Comparison of ENCODE assay signal across 15 mouse cellular contexts in genomic region chr7:144932389-144932937, GRCm38 (mm10). TPM values are rescaled to one million over a fixed set of nuclear protein-coding genes. Genes with fewer than 3 reads are reported as not detected.
DNase-seq lines count a peak whose midpoint lies in the region; ATAC-seq and TF ChIP-seq lines count a peak whose summit lies in the region.
"Had no signal": no experiment of that assay in that cellular context is flagged by ENCODE, and none has a peak within 500 bp of the region (broad histone marks: within the 10 kb centered on the region; RNA-seq: fewer than 3 reads in every experiment).

No protein-coding gene starts in this region.

- no peaks in the 10 kb centered on the region for H3K9me3 ChIP-seq in liver, postnatal 0 days (ENCODE audit: low read length)
- no peaks in the 10 kb centered on the region for H3K9me3 ChIP-seq in embryonic facial prominence, embryonic 10.5 days
- H3K9me3 ChIP-seq: embryonic facial prominence, embryonic 13.5 days; forebrain, embryonic 13.5 days; limb, embryonic 15.5 days had no signal

- TF ChIP-seq POLR2A in testis, adult 2 months (IDR thresholded peaks at IDR 0.05; ENCODE audit: control insufficient read depth, low read depth, low read length): no peak

- peak; percentile 54 to 76 for DNase-seq in cerebellum, postnatal 14 days
- DNase-seq in cerebellum, adult 8-10 months: no peak
- no peak for DNase-seq in liver, postnatal 0 days
- DNase-seq in liver: no peak
- DNase-seq in embryonic facial prominence, embryonic 10.5 days (ENCODE audit: low spot score): no peak
- no peak for DNase-seq in gastrocnemius, postnatal 14 days

- peak overlapping the region; percentile 49 for H3K27ac ChIP-seq in liver, postnatal 0 days (ENCODE audit: low read depth)
- peak overlapping the region; percentile 66 for H3K27ac ChIP-seq in embryonic facial prominence, embryonic 10.5 days (replicated peaks)
- peak overlapping the region; percentile 27; the same call in 1 of the 2 replicates for H3K27ac ChIP-seq in testis, adult 2 months (ENCODE audit: control insufficient read depth, insufficient read depth, low read depth, low read length)
- H3K27ac ChIP-seq: embryonic facial prominence, embryonic 13.5 days; forebrain, embryonic 13.5 days; limb, embryonic 15.5 days had no signal

- H3K27me3 ChIP-seq in liver, postnatal 0 days (ENCODE audit: insufficient read depth, low read length): no peaks in the 10 kb centered on the region
- no peaks in the 10 kb centered on the region for H3K27me3 ChIP-seq in embryonic facial prominence, embryonic 10.5 days (replicated peaks; ENCODE audit: low read depth, poor library complexity, severe bottlenecking)
- H3K27me3 ChIP-seq in testis, adult 2 months (ENCODE audit: control insufficient read depth, insufficient read depth, low read length): no peaks in the 10 kb centered on the region
- H3K27me3 ChIP-seq: embryonic facial prominence, embryonic 13.5 days; forebrain, embryonic 13.5 days; limb, embryonic 15.5 days had no signal

- no peak for ATAC-seq in liver, postnatal 0 days
- ATAC-seq: forebrain, embryonic 13.5 days had no signal

- WGBS in liver, postnatal 0 days (ENCODE audit: insufficient replicate concordance): 42% methylated on average over 18 of the region's 18 CpGs
- 73% methylated on average over 18 of the region's 18 CpGs for WGBS in embryonic facial prominence, embryonic 10.5 days

- H3K4me1 ChIP-seq in liver, postnatal 0 days (ENCODE audit: insufficient read depth): peaks cover 12% of the 10 kb centered on the region
- peaks cover 43% of the 10 kb centered on the region for H3K4me1 ChIP-seq in embryonic facial prominence, embryonic 10.5 days
- peaks cover 4% of the 10 kb centered on the region for H3K4me1 ChIP-seq in testis, adult 2 months (ENCODE audit: control insufficient read depth, insufficient read depth, low read length)

- no peak for TF ChIP-seq CTCF in liver, postnatal 0 days (IDR thresholded peaks at IDR 0.05; ENCODE audit: low read depth)
- TF ChIP-seq CTCF in testis, adult 2 months (IDR thresholded peaks at IDR 0.05; ENCODE audit: control insufficient read depth, insufficient read depth, insufficient replicate concordance, low read depth, low read length): no peak

- intact Hi-C loops in gastrocnemius, postnatal 14 days (cut with DNase I; ENCODE audit: low total_unique reads): no loop called here

- TF ChIP-seq EP300 in liver, postnatal 0 days (IDR thresholded peaks at IDR 0.05; ENCODE audit: low read depth): no peak

- peak overlapping the region; percentile 18; the same call in 1 of the 2 replicates for H3K4me2 ChIP-seq in liver, postnatal 0 days (ENCODE audit: low read depth, low read length)
- H3K4me2 ChIP-seq: embryonic facial prominence, embryonic 13.5 days; forebrain, embryonic 13.5 days; limb, embryonic 15.5 days had no signal

- no peak overlapping the region for H3K4me3 ChIP-seq in liver, postnatal 0 days (ENCODE audit: low read depth, low read length)
- no peak overlapping the region for H3K4me3 ChIP-seq in embryonic facial prominence, embryonic 10.5 days
- H3K4me3 ChIP-seq in testis, adult 2 months (ENCODE audit: control insufficient read depth, low read depth, low read length): no peak overlapping the region
- H3K4me3 ChIP-seq: embryonic facial prominence, embryonic 13.5 days; forebrain, embryonic 13.5 days; limb, embryonic 15.5 days had no signal

- H3K36me3 ChIP-seq in liver, postnatal 0 days (replicated peaks; ENCODE audit: insufficient read depth, low read length): no peaks in the 10 kb centered on the region
- peaks cover 92% of the 10 kb centered on the region for H3K36me3 ChIP-seq in embryonic facial prominence, embryonic 10.5 days (replicated peaks)
- no peaks in the 10 kb centered on the region for H3K36me3 ChIP-seq in testis, adult 2 months (ENCODE audit: control insufficient read depth, insufficient read depth, low read length)

- H3K9ac ChIP-seq in liver, postnatal 0 days (replicated peaks): no peak overlapping the region
- H3K9ac ChIP-seq: embryonic facial prominence, embryonic 13.5 days; forebrain, embryonic 13.5 days; limb, embryonic 15.5 days had no signal

RNA-seq across cellular contexts. Expression of gene Ccnd1, which starts 7.3 kb away (rescaled TPM):
- 10.1 TPM in 2 replicates for polyA plus RNA-seq in liver, postnatal 0 days (2015; fragmentation: Nextera tagmentation; extraction: Ambion mirVana)
- polyA plus RNA-seq in embryonic facial prominence, embryonic 10.5 days (2016; fragmentation: Nextera tagmentation; extraction: Ambion mirVana): 191 and 194 TPM in 2 replicates
- polyA plus RNA-seq in testis, adult 2 months (2012; rRNA removed): 4.2 and 6.8 TPM in 2 replicates
- total RNA-seq in gastrocnemius, postnatal 14 days (2021): 10 to 100 TPM; 12.5 to 31.5 TPM

RNA-seq across cellular contexts. Expression of gene LTO1, which starts 17.6 kb away (rescaled TPM):
- 6.3 and 7.0 TPM in 2 replicates for polyA plus RNA-seq in liver, postnatal 0 days (2015; fragmentation: Nextera tagmentation; extraction: Ambion mirVana)
- polyA plus RNA-seq in embryonic facial prominence, embryonic 10.5 days (2016; fragmentation: Nextera tagmentation; extraction: Ambion mirVana): 25.4 and 26.0 TPM in 2 replicates
- 26.2 and 32.7 TPM in 2 replicates for polyA plus RNA-seq in testis, adult 2 months (2012; rRNA removed)
- total RNA-seq in gastrocnemius, postnatal 14 days (2021): 1 to 10 TPM; 7.6 to 8.5 TPM

RNA-seq across cellular contexts. Expression of gene Fgf15, which starts 36.1 kb away (rescaled TPM):
- not detected in 2 replicates for polyA plus RNA-seq in liver, postnatal 0 days (2015; fragmentation: Nextera tagmentation; extraction: Ambion mirVana)
- polyA plus RNA-seq in embryonic facial prominence, embryonic 10.5 days (2016; fragmentation: Nextera tagmentation; extraction: Ambion mirVana): 17.5 and 19.7 TPM in 2 replicates
- not detected in 2 replicates for polyA plus RNA-seq in testis, adult 2 months (2012; rRNA removed)
- not detected for total RNA-seq in gastrocnemius, postnatal 14 days (2021)
- total RNA-seq: heart, postnatal 4 days; layer of hippocampus, adult 8-10 months; neutrophil, adult 5-6 weeks had no signal
- polyA plus RNA-seq: CD4-positive, CD25-positive, alpha-beta regulatory T cell, adult 4 months; limb, embryonic 15.5 days; lung, embryonic 16.5 days had no signal

Comparison
In these comparisons a context has a peak if more than half of its experiments do, and no peak if none do; other contexts are left out.
1. DNase-seq: peak in cerebellum, postnatal 14 days (2 of 2); none in cerebellum, adult 8-10 months (single experiment), liver, postnatal 0 days (single experiment), liver (single experiment), embryonic facial prominence, embryonic 10.5 days (single experiment) and gastrocnemius, postnatal 14 days (single experiment).
2. RNA of gene Ccnd1, which starts 7.3 kb away (polyA plus RNA-seq): 191 to 194 TPM in embryonic facial prominence, embryonic 10.5 days; 10.1 TPM in liver, postnatal 0 days and 4.2 to 6.8 TPM in testis, adult 2 months; every median in the first group is over 10 times any median in the second.
3. RNA of gene Fgf15, which starts 36.1 kb away (polyA plus RNA-seq): 17.5 to 19.7 TPM in embryonic facial prominence, embryonic 10.5 days; not detected in liver, postnatal 0 days and not detected in testis, adult 2 months; every median in the first group is over 10 times any median in the second.
4. Peak in every context shown above with its lines, with median percentiles within 50 percentile points of each other: H3K27ac ChIP-seq.